Mouse (Mus musculus) MEL (cell line): ENCODE measurements at regions not wholly inside any gene's neighbourhood (a gene's known extent, or its start where the extent isn't known, plus 50 kb on each side); places are given as distances from the start of the nearest gene placed in this dataset.

Experiments
- ELF1 ChIP-seq: IDR thresholded peaks from 2 replicates; pipeline ENCODE4 v1.6.1; 2014; ENCODE audit warnings: low read depth, mild to moderate bottlenecking, inconsistent platforms, low read length, improper control_type of control experiment, moderate library complexity
- GABPA ChIP-seq: IDR thresholded peaks from 2 replicates; pipeline ENCODE4 v1.6.1; 2012; ENCODE audit warnings: low read depth, mild to moderate bottlenecking, inconsistent platforms, low read length, improper control_type of control experiment, moderate library complexity
- MYC ChIP-seq: IDR thresholded peaks from 2 replicates; pipeline ENCODE4 v1.6.1; 2011; ENCODE audit warnings: low read depth, mild to moderate bottlenecking, low read length, improper control_type of control experiment, moderate library complexity
- POLR2A ChIP-seq, 2 experiments: IDR thresholded peaks; 2 replicates each; pipeline ENCODE4 v1.6.1; 2011 to 2012; ENCODE audit warnings: low read length in 2 of 2, mild to moderate bottlenecking in 2 of 2, control low read depth in 1 of 2, improper control_type of control experiment in 1 of 2, low read depth in 1 of 2, moderate library complexity in 1 of 2; ENCODE audit not compliant: control insufficient read depth in 1 of 2, insufficient read depth in 1 of 2, poor library complexity in 1 of 2
- SMC3 ChIP-seq: IDR thresholded peaks from 2 replicates; pipeline ENCODE4 v1.6.1; 2011; ENCODE audit warnings: low read depth, low read length, improper control_type of control experiment

DNA sequence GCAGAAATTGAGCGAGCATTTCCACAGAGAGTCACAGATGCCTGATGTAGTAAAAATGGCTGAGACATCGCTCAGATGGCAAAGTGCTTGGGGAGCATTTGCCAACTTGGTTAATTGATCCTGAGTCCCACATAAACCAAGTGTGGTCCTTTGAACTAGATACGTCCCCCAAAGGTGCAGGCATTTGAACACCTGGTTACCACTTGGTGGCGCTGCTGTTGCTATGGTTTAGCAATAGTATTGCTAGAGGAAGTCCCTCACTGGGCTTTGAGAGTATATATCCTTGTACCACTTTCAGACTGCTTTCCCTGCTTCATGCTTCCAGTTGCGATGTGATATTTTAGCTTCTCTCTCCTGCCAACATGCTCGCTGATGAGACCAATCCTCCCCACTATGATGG is 67.3 kb downstream of the Mrm1 start:
- TF ChIP-seq ELF1: no peak
- peak; percentile 75 for TF ChIP-seq SMC3
- TF ChIP-seq MYC: no peak
- TF ChIP-seq POLR2A (IDR thresholded peaks at IDR 0.05; ENCODE audit: control insufficient read depth in 1 of 2, insufficient read depth in 1 of 2, low read depth in 1 of 2, low read length in 2 of 2, poor library complexity in 1 of 2): no peak
- no peak for TF ChIP-seq GABPA
